Mouse (Mus musculus) midbrain, embryonic 14.5 days (tissue): Measurements from ENCODE around the gene Atp13a3. TPM values are rescaled to one million over a fixed set of nuclear protein-coding genes. Genes with fewer than 3 reads are reported as not detected.
"Not testable (repeated sequence)": the region's sequence is repeated elsewhere in the genome, so short reads cannot be mapped to it uniquely, and the experiment has no call there.

ENCODE experiments used
- ATAC-seq: fragments of 200-750 bp; cut with Nextera tagmentation; 2 replicates; pipeline ENCODE4 v1.8.0; 2017; ENCODE audit warnings: moderate number of reproducible peaks, moderate library complexity; ENCODE audit not compliant: low FRiP score, low TSS enrichment
- DNase-seq: peaks from one replicate; pipeline ENCODE4 v3.0.0-alpha.2; 2015
- H3K27ac ChIP-seq: fragments of 300-500 bp; sonication (generic); replicated peaks from 2 replicates; pipeline ENCODE4 v1.5.1; 2014; ENCODE audit warnings: mild to moderate bottlenecking, low read depth, low read length, moderate library complexity
- H3K27me3 ChIP-seq: fragments of 300-500 bp; sonication (generic); 2 replicates; pipeline ENCODE4 v1.6.1; 2014; ENCODE audit warnings: low read length, control low read depth, mixed read lengths; ENCODE audit not compliant: control insufficient read depth, insufficient read depth
- H3K36me3 ChIP-seq: fragments of 300-500 bp; sonication (generic); 2 replicates; pipeline ENCODE4 v1.6.1; 2014; ENCODE audit warnings: low read length, control low read depth; ENCODE audit not compliant: control insufficient read depth, insufficient read depth
- H3K4me1 ChIP-seq: fragments of 300-500 bp; sonication (generic); 2 replicates; pipeline ENCODE4 v1.6.1; 2014; ENCODE audit warnings: mild to moderate bottlenecking, antibody characterized with exemption, low read length, control low read depth; ENCODE audit not compliant: control insufficient read depth, insufficient read depth
- H3K4me2 ChIP-seq: fragments of 300-500 bp; sonication (generic); 2 replicates; pipeline ENCODE4 v1.6.1; 2014; ENCODE audit warnings: mild to moderate bottlenecking, low read length, moderate library complexity
- H3K4me3 ChIP-seq: fragments of 300-500 bp; sonication (generic); replicated peaks from 2 replicates; pipeline ENCODE4 v1.5.1; 2014; ENCODE audit warnings: low read depth, low read length
- H3K9ac ChIP-seq: fragments of 300-500 bp; sonication (generic); replicated peaks from 2 replicates; pipeline ENCODE4 v1.6.1; 2014; ENCODE audit warnings: mild to moderate bottlenecking, low read length, moderate library complexity
- H3K9me3 ChIP-seq: fragments of 300-500 bp; sonication (generic); 2 replicates; pipeline ENCODE4 v1.6.1; 2016; ENCODE audit warnings: low read length, control low read depth, mixed read lengths; ENCODE audit not compliant: control insufficient read depth
- WGBS: fragments of 180-500 bp; shearing (Covaris S2); extraction: QIAGEN DNeasy Blood & Tissue Kit; methylation state at CpG from one replicate; pipeline ENCODE4 v1.1.7; 2014; 5-methylcytosine and 5-hydroxymethylcytosine counted together
- polyA plus RNA-seq: library from polyadenylated mRNA; unstranded; fragments of >200 nt; fragmentation: Nextera tagmentation; extraction: Ambion mirVana; gene quantifications from 2 replicates; pipeline ENCODE4 v1.2.1, GENCODE M21; 2014

Gene Atp13a3
- 8.9 and 10.9 TPM in 2 replicates for polyA plus RNA-seq

- no peak for DNase-seq
- H3K4me1 ChIP-seq: no peaks in the 10 kb centered on the region
- 80% methylated on average over 10 of the region's 11 CpGs for WGBS
- H3K36me3 ChIP-seq: no peaks in the 10 kb centered on the region
- H3K9ac ChIP-seq: no peak within 1 kb of the TSS
- no peaks in the 10 kb centered on the region for H3K9me3 ChIP-seq
- H3K27me3 ChIP-seq: no peaks in the 10 kb centered on the region
- no peak within 1 kb of the TSS for H3K27ac ChIP-seq
- no peak within 1 kb of the TSS for H3K4me3 ChIP-seq
- H3K4me2 ChIP-seq: no peak within 1 kb of the TSS
- ATAC-seq: no peak
These were observed at the start of gene Atp13a3 for GRCm38 (mm10) chr16:30405925-30406670. Gene Atp13a3, minus strand, starts transcription at chr16:30405975.

- Histone ChIP-seq H3K27ac (no peak overlapping the region), H3K9me3 (no peaks in the 10 kb centered on the region), H3K4me1 (no peaks in the 10 kb centered on the region), H3K27me3 (no peaks in the 10 kb centered on the region), H3K36me3 (no peaks in the 10 kb centered on the region), H3K4me3 (no peak overlapping the region), H3K4me2 (no peak overlapping the region), H3K9ac (no peak overlapping the region)
- ATAC-seq: no peak
- no peak for DNase-seq
- 88% methylated on average over 5 of the region's 5 CpGs for WGBS
These were observed 47.6 kb upstream of the Atp13a3 start for GRCm38 (mm10) chr16:30453213-30453975.

GRCm38 (mm10) chr16:30451174-30451573 lies 45.4 kb upstream of the Atp13a3 start:
- 88% methylated on average over 2 of the region's 2 CpGs for WGBS
- ATAC-seq: not testable (repeated sequence)

DNA sequence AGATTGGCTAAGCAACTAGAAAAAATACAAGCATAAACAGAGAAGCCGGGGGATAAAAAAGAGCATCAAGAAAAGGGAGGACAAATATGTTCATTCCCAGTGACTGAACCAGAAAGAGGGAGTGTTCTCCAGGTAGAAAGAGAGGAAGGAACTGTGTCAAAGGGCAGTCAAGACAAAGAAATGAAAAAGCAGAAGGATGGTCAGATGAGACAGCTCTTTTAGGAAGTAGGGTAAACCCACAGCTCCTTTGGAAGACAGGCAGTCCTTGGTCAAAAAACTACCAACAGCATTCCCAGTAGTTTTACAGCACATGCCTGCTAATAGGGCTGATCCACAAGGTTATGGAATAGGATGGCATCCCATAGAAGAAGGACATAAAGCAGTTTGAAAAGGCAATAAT lies 43.2 kb upstream of the Atp13a3 start:
- no peaks in the 10 kb centered on the region for H3K4me1 ChIP-seq
- DNase-seq (no peak), ATAC-seq (no peak)
- no peak overlapping the region for H3K4me3 ChIP-seq
- H3K4me2 ChIP-seq: no peak overlapping the region
- H3K36me3 ChIP-seq: no peaks in the 10 kb centered on the region
- no peaks in the 10 kb centered on the region for H3K9me3 ChIP-seq
- 96% methylated on average over 1 of the region's 1 CpGs for WGBS
- H3K27ac ChIP-seq: no peak overlapping the region
- no peak overlapping the region for H3K9ac ChIP-seq
- H3K27me3 ChIP-seq: no peaks in the 10 kb centered on the region

More at GRCm38 (mm10) chr16:30451174-30451573, 45.4 kb upstream of the Atp13a3 start:
- H3K27me3 ChIP-seq, H3K27ac ChIP-seq, H3K9ac ChIP-seq, DNase-seq, H3K4me3 ChIP-seq, H3K4me1 ChIP-seq, H3K36me3 ChIP-seq, H3K9me3 ChIP-seq, H3K4me2 ChIP-seq: not testable (repeated sequence)

- H3K9me3 ChIP-seq: no peaks in the 10 kb centered on the region
- ATAC-seq: no peak
- no peak for DNase-seq
- H3K4me3 ChIP-seq: no peak overlapping the region
- H3K36me3 ChIP-seq: no peaks in the 10 kb centered on the region
- H3K27me3 ChIP-seq: no peaks in the 10 kb centered on the region
- H3K9ac ChIP-seq: no peak overlapping the region
- no peaks in the 10 kb centered on the region for H3K4me1 ChIP-seq
- whole genome bisulfite sequencing: 78% methylated on average over 3 of the region's 3 CpGs
- H3K4me2 ChIP-seq: no peak overlapping the region
- no peak overlapping the region for H3K27ac ChIP-seq
These were observed 42.4 kb upstream of the Atp13a3 start for GRCm38 (mm10) chr16:30448169-30448568.

- no peaks in the 10 kb centered on the region for H3K36me3 ChIP-seq
- H3K9ac ChIP-seq: no peak overlapping the region
- no peaks in the 10 kb centered on the region for H3K4me1 ChIP-seq
- H3K4me3 ChIP-seq: no peak overlapping the region
- H3K4me2 ChIP-seq: no peak overlapping the region
- WGBS: 76% methylated on average over 4 of the region's 4 CpGs
- H3K9me3 ChIP-seq: no peaks in the 10 kb centered on the region
- ATAC-seq (no peak), DNase-seq (no peak)
- no peaks in the 10 kb centered on the region for H3K27me3 ChIP-seq
- no peak overlapping the region for H3K27ac ChIP-seq
These were observed 41.9 kb upstream of the Atp13a3 start for GRCm38 (mm10) chr16:30447642-30448041.

DNA sequence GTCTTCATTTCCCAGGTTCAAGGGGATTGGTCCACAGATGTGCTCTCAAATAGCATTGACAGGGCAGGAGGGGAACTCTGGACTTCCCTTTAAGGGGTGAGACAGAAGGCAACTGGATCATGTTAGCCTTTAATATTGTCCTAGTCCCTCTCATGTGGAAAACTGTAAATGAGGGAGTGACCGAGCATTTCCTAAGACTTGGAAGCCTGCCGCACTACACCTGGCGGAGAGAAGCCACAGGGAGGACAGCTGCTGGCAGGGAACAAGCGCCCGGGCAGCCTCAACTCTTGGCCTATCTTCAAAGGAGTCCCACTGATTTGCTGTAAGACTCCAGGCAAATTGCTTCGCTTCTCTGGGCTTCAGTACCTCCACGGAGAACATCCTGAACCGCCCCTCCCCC lies 37.6 kb upstream of the Atp13a3 start:
- no peak overlapping the region for H3K27ac ChIP-seq
- 53% methylated on average over 8 of the region's 8 CpGs for WGBS
- no peak overlapping the region for H3K9ac ChIP-seq
- no peak overlapping the region for H3K4me3 ChIP-seq
- no peaks in the 10 kb centered on the region for H3K9me3 ChIP-seq
- H3K4me1 ChIP-seq: no peaks in the 10 kb centered on the region
- H3K27me3 ChIP-seq: no peaks in the 10 kb centered on the region
- no peak overlapping the region for H3K4me2 ChIP-seq
- H3K36me3 ChIP-seq: no peaks in the 10 kb centered on the region
- DNase-seq: no peak
- no peak for ATAC-seq

- 92% methylated on average over 2 of the region's 2 CpGs for WGBS
- no peak for DNase-seq
- Histone ChIP-seq H3K36me3 (no peaks in the 10 kb centered on the region), H3K9ac (no peak overlapping the region), H3K4me2 (no peak overlapping the region), H3K27ac (no peak overlapping the region), H3K27me3 (no peaks in the 10 kb centered on the region), H3K4me3 (no peak overlapping the region), H3K9me3 (no peaks in the 10 kb centered on the region), H3K4me1 (no peaks in the 10 kb centered on the region)
- no peak for ATAC-seq
These were observed 36.7 kb upstream of the Atp13a3 start for GRCm38 (mm10) chr16:30442451-30442850.

- Histone ChIP-seq H3K4me2 (no peak overlapping the region), H3K4me1 (no peaks in the 10 kb centered on the region), H3K4me3 (no peak overlapping the region), H3K9me3 (no peaks in the 10 kb centered on the region), H3K9ac (no peak overlapping the region), H3K36me3 (no peaks in the 10 kb centered on the region), H3K27ac (no peak overlapping the region), H3K27me3 (no peaks in the 10 kb centered on the region)
- DNase-seq: no peak
- ATAC-seq: no peak
- WGBS: 90% methylated on average over 4 of the region's 4 CpGs
These were observed 35.6 kb upstream of the Atp13a3 start for GRCm38 (mm10) chr16:30441409-30441808.
